Mouse (Mus musculus) heart, adult 2 months (tissue): ENCODE measurements around the gene Dnase1l1. TPM values are rescaled to one million over a fixed set of nuclear protein-coding genes. Genes with fewer than 3 reads are reported as not detected.
A peak's percentile ranks its signal among the peaks of the same experiment; 100 is the strongest.

Source experiments
- DNase-seq, 2 experiments: peaks; one replicate each; pipeline ENCODE4 v3.0.0; 2021
- H3K27ac ChIP-seq: fragments of 200-600 bp; 2 replicates; pipeline ENCODE4 v1.8.1; 2022
- H3K27me3 ChIP-seq: fragments of 200-500 bp; 2 replicates; pipeline ENCODE4 v1.6.1; 2012; ENCODE audit warnings: mild to moderate bottlenecking, low read length, inconsistent platforms, mixed read lengths; ENCODE audit not compliant: control insufficient read depth, insufficient read depth
- H3K36me3 ChIP-seq: fragments of 200-500 bp; 2 replicates; pipeline ENCODE4 v1.6.1; 2012; ENCODE audit warnings: low read length, inconsistent platforms; ENCODE audit not compliant: control insufficient read depth, insufficient read depth
- H3K4me1 ChIP-seq: fragments of 200-500 bp; 2 replicates; pipeline ENCODE4 v1.6.1; 2011; ENCODE audit warnings: low read length; ENCODE audit not compliant: control insufficient read depth, insufficient read depth
- H3K4me3 ChIP-seq: fragments of 200-600 bp; 2 replicates; pipeline ENCODE4 v1.8.1; 2022
- H3K79me2 ChIP-seq: fragments of 200-500 bp; replicated peaks from 2 replicates; pipeline ENCODE4 v1.6.1; 2012; ENCODE audit warnings: mild to moderate bottlenecking, inconsistent platforms, low read length, moderate library complexity, mixed read lengths; ENCODE audit not compliant: control insufficient read depth, insufficient read depth
- H3K9ac ChIP-seq: fragments of 200-500 bp; 2 replicates; pipeline ENCODE4 v1.6.1; 2012; ENCODE audit warnings: low read depth, mild to moderate bottlenecking, control low read depth, inconsistent platforms, low read length, mixed read lengths
- CTCF ChIP-seq: fragments of 200-600 bp; IDR thresholded peaks from 2 replicates; pipeline ENCODE4 v1.8.1; 2022; ENCODE audit warnings: antibody characterized with exemption, mild to moderate bottlenecking, moderate library complexity
- EP300 ChIP-seq: fragments of 200-500 bp; IDR thresholded peaks from 2 replicates; pipeline ENCODE4 v1.6.1; 2011; ENCODE audit warnings: low read depth, low read length, control low read depth; ENCODE audit not compliant: insufficient read depth
- POLR2A ChIP-seq: fragments of 200-500 bp; IDR thresholded peaks from 2 replicates; pipeline ENCODE4 v1.6.1; 2011; ENCODE audit warnings: mild to moderate bottlenecking, low read depth, low read length, control low read depth; ENCODE audit not compliant: insufficient read depth
- WGBS: fragments of 180-500 bp; shearing (Covaris S2); methylation state at CpG from one replicate; pipeline ENCODE4 v1.1.7; 2018; 5-methylcytosine and 5-hydroxymethylcytosine counted together
- intact Hi-C: fragments of 180-260 bp; cut with DNase I; formaldehyde crosslinking; loops from one replicate; pipeline ENCODE4 v1.15.1; 2025
- polyA plus RNA-seq: library from polyadenylated mRNA; depleted of rRNA; stranded (reverse); fragments of >200 nt; gene quantifications from 2 replicates; pipeline ENCODE4 v1.2.3, GENCODE M21; 2012
- total RNA-seq, 2 experiments: library from RNA; stranded (reverse); gene quantifications; 2 replicates each; pipeline ENCODE4 v1.2.3; 2021

The Dnase1l1 gene
- total and polyA plus RNA-seq, 3 experiments: 15.4 to 21.2 (median 19.7) TPM

DNA sequence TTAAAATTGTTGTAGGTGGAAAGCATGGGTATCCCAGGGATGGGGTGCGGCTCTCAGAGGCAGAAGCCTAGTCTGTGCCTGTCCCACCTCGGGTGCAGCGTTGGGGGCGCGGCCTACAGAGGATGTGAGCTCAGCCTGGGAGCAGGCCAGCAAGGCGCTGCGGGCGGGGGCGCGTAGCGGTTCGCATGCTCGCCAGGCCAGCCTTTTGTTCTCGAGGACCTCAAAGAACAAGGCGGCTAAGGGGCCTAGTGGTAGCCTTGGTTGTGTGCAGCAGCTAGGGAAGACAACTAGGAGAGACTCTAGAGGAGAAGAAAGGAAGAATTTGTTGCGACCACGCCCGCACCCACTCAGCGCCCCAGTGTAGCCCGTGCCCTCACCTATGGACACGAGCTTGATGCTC, 36.5 kb downstream of the Dnase1l1 start:
- H3K27ac ChIP-seq: peak overlapping the region; percentile 91
- H3K36me3 ChIP-seq: no peaks in the 10 kb centered on the region
- DNase-seq: peak; percentile 86 to 89
- H3K4me1 ChIP-seq: peaks cover 3% of the 10 kb centered on the region
- peak overlapping the region; percentile 57 for H3K9ac ChIP-seq
- peak overlapping the region; percentile 60 for H3K4me3 ChIP-seq
- H3K27me3 ChIP-seq: no peaks in the 10 kb centered on the region
- WGBS: 29% methylated on average over 21 of the region's 21 CpGs
- TF ChIP-seq CTCF (no peak), EP300 (0 out of 2 replicates have a peak, but pooled peaks have one; percentile 8), POLR2A (peak; percentile 73)
- no peaks in the 10 kb centered on the region for H3K79me2 ChIP-seq
- intact Hi-C loops: loop anchor here (2.0 to 10.0 kb wide), 6 partner anchors 37 to 279 kb away; partner anchors contain the start of genes Dnase1l1, G6pdx, Hcfc1 and Irak1

DNA sequence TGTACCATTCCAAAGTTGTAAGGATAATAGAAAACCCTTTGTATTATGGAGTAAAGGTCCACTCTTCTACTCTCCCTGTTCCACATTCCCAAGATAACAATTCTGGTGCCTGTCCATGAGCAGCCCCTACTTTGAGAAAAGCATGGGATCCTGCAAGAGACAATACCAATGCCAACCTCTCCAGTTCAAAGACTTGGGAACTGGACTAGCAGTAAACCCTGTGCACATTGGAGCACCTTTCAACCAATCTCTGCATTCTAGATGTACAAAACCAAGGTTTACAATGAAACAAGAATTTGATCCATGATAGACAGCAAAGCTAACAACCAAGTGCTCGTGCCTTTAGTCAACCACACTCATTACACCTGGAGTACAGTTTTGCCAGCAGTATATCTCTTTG, 37.0 kb downstream of the Dnase1l1 start:
- Histone ChIP-seq H3K4me3 (peak overlapping the region; percentile 60), H3K27me3 (no peaks in the 10 kb centered on the region), H3K4me1 (peaks cover 3% of the 10 kb centered on the region), H3K9ac (peak overlapping the region; percentile 57; the same call in 1 of the 2 replicates), H3K79me2 (no peaks in the 10 kb centered on the region), H3K27ac (peak overlapping the region; percentile 91), H3K36me3 (no peaks in the 10 kb centered on the region)
- intact Hi-C loops: loop anchor here (2.0 to 10.0 kb wide), 6 partner anchors 37 to 278 kb away; partner anchors contain the start of genes Dnase1l1, G6pdx, Hcfc1 and Irak1
- WGBS: 28% methylated on average over 1 of the region's 1 CpGs
- DNase-seq: no peak
- no peak for TF ChIP-seq CTCF
- TF ChIP-seq EP300: no peak
- no peak for TF ChIP-seq POLR2A

DNA sequence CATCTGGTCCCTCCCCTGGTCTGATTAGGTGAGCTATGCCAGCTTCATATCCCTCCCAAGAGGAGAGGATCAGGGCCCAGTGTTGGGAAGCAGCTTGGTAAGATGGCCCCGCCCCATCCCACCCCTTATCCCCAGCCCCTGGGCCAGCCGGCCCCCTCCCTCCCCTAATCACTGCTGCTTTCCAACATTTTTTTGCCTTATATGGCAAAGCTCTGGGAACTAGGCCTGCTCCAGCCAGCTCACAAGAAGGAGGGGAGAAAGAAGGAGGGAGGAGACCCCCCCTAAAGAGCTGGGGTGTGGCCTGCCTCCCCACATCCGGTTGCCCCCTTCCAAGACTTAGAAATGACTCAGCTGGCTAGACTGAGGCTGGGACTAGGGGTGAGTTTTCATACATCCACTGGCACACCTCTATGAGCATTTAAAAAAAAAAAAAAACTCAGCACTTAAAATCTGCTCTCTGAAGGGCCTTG, 37.5 kb downstream of the Dnase1l1 start:
- Histone ChIP-seq H3K9ac (peak overlapping the region; percentile 42; the same call in 1 of the 2 replicates), H3K4me3 (peak overlapping the region; percentile 60), H3K27me3 (no peaks in the 10 kb centered on the region), H3K36me3 (no peaks in the 10 kb centered on the region), H3K27ac (peak overlapping the region; percentile 91), H3K4me1 (peaks cover 3% of the 10 kb centered on the region), H3K79me2 (no peaks in the 10 kb centered on the region)
- intact Hi-C loops: loop anchor here (2.0 to 10.0 kb wide), 7 partner anchors 38 to 278 kb away; partner anchors contain the start of genes Dnase1l1, G6pdx, Hcfc1 and Irak1
- TF ChIP-seq POLR2A: no peak
- 0 out of 2 replicates have a peak, but pooled peaks have one; percentile 9 for TF ChIP-seq EP300
- TF ChIP-seq CTCF: no peak
- 14% methylated on average over 3 of the region's 3 CpGs for WGBS
- peak; percentile 62 to 78 for DNase-seq

DNA sequence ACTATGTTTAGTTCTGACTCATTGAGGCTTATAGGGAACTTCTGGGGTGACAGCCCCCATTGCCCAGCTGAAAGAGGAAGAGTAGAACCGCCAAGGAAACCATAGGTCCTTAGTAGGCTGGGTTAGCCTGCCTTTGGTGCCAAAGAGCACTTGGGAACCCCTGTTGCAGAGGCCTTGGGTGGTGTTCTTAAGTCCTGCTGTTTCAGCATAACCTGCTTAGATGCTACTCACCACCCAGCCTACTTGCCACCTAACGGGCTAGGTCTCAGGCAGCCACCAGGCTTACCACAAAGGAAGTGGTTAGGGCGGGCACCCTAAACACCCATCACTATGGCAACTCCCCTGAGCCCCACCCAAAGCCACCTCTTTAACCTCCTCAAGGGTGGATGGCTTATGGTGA, 38.3 kb downstream of the Dnase1l1 start:
- peak; percentile 34 to 51 for DNase-seq
- Histone ChIP-seq H3K27me3 (no peaks in the 10 kb centered on the region), H3K4me3 (peak overlapping the region; percentile 19; the same call in 1 of the 2 replicates), H3K4me1 (no peaks in the 10 kb centered on the region; the same call in 1 of the 2 replicates), H3K9ac (peak overlapping the region; percentile 47), H3K79me2 (no peaks in the 10 kb centered on the region), H3K27ac (peak overlapping the region; percentile 70), H3K36me3 (no peaks in the 10 kb centered on the region)
- intact Hi-C loops: loop anchor here (2.0 to 10.0 kb wide), 3 partner anchors 127 to 277 kb away; partner anchors contain the start of gene Hcfc1
- 48% methylated on average over 3 of the region's 3 CpGs for WGBS
- no peak for TF ChIP-seq POLR2A
- TF ChIP-seq CTCF: no peak
- TF ChIP-seq EP300: no peak

DNA sequence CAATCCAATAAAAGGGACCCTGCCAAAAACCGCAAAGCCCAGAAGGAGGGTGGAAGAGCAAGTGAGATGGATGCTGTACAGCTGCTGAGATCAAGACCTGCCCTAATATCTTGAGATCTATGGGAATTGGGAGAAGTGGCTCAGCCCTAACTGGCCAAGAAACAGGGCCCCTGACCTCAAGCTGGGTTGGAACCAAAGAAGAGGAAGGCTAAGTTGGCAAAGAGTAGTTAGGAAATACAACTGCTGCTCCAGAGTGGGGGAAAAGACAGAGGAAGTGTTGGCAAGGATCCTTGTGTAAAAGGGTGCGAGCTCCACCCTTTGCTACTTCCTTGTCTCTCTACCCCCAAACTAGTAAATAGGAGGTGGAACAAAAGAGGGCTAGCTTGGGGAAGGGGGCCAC, 38.7 kb downstream of the Dnase1l1 start:
- intact Hi-C loops: loop anchor here (5.0 to 10.0 kb wide), 2 partner anchors 126 to 159 kb away; no protein-coding TSS in a partner anchor
- no peak overlapping the region for H3K4me3 ChIP-seq
- H3K9ac ChIP-seq: no peak overlapping the region; the same call in 1 of the 2 replicates
- WGBS: 48% methylated on average over 2 of the region's 2 CpGs
- H3K27ac ChIP-seq: peak overlapping the region; percentile 70
- H3K27me3 ChIP-seq: no peaks in the 10 kb centered on the region
- no peaks in the 10 kb centered on the region for H3K36me3 ChIP-seq
- DNase-seq: no peak
- no peaks in the 10 kb centered on the region for H3K79me2 ChIP-seq
- H3K4me1 ChIP-seq: no peaks in the 10 kb centered on the region
- no peak for TF ChIP-seq CTCF
- no peak for TF ChIP-seq EP300
- no peak for TF ChIP-seq POLR2A

DNA sequence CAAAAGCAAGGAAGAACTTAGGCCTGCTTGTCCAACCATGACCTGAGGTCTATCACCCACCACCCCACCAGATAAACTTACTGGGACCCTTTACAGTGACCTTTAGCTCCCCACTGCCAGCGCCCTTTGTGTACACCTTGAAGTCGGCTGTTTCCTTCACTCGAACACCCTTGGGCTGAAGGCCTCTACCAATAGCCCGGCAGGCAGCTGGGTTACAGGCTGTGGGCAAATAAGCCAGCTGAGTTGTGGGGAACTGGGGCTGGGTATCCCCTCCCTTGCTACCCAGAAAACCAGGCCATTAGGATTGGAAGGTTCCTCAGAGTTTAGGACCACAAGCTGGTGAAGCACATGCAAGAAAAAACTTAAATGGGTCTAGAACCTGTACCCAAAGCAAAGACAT, 41.8 kb downstream of the Dnase1l1 start:
- 83% methylated on average over 4 of the region's 4 CpGs for whole genome bisulfite sequencing
- H3K9ac ChIP-seq: no peak overlapping the region
- H3K4me1 ChIP-seq: no peaks in the 10 kb centered on the region
- intact Hi-C loops: loop anchor here (5.0 to 10.0 kb wide), 2 partner anchors 123 to 156 kb away; no protein-coding TSS in a partner anchor
- no peak for DNase-seq
- no peaks in the 10 kb centered on the region for H3K27me3 ChIP-seq
- H3K4me3 ChIP-seq: no peak overlapping the region
- no peak for TF ChIP-seq EP300
- TF ChIP-seq POLR2A: no peak
- H3K79me2 ChIP-seq: no peaks in the 10 kb centered on the region
- H3K36me3 ChIP-seq: no peaks in the 10 kb centered on the region; the same call in 1 of the 2 replicates
- H3K27ac ChIP-seq: no peak overlapping the region
